Mouse (Mus musculus) C2C12 (cell line): ENCODE data around the gene Gm21119. TPM values are rescaled to one million over a fixed set of nuclear protein-coding genes. Genes with fewer than 3 reads are reported as not detected.
"Not testable (repeated sequence)": the region's sequence is repeated elsewhere in the genome, so short reads cannot be mapped to it uniquely, and the experiment has no call there.

Source experiments
- H3K27me3 ChIP-seq: one replicate; pipeline ENCODE4 v1.6.1; 2011; ENCODE audit not compliant: control insufficient read depth, insufficient read depth, insufficient read length
- H3K36me3 ChIP-seq: one replicate; pipeline ENCODE4 v1.6.1; 2011; ENCODE audit not compliant: control insufficient read depth, insufficient read depth
- H3K4me3 ChIP-seq: one replicate; pipeline ENCODE4 v1.5.1; 2011; ENCODE audit warnings: mild to moderate bottlenecking, control low read depth; ENCODE audit not compliant: poor library complexity, insufficient read depth, severe bottlenecking
- H3K79me2 ChIP-seq: one replicate; pipeline ENCODE4 v1.6.1; 2011; ENCODE audit not compliant: control insufficient read depth, insufficient read depth
- H3K79me3 ChIP-seq: one replicate; pipeline ENCODE4 v1.6.1; 2011; ENCODE audit warnings: low read depth, control low read depth
- H3ac ChIP-seq: one replicate; pipeline ENCODE3; 2011; ENCODE audit warnings: low read depth; ENCODE audit not compliant: control insufficient read depth, insufficient read length
- long read RNA-seq, 2 experiments: library from polyadenylated mRNA; unstranded; transcript quantifications; one replicate each; pipeline ENCODE4 v2.0.0; 2019 to 2020
- polyA plus RNA-seq: library from polyadenylated mRNA; unstranded; fragments of >200 nt; fragmentation: generic; extraction: Trizol; gene quantifications from one replicate; pipeline ENCODE4 v1.2.1, GENCODE M21; 2012; ENCODE audit warnings: missing spikeins

Gene Gm21119
- polyA plus RNA-seq, result not detected
- long read RNA-seq, experiment 1, result 0 reads
- long read RNA-seq, experiment 2, result 0 reads

DNA sequence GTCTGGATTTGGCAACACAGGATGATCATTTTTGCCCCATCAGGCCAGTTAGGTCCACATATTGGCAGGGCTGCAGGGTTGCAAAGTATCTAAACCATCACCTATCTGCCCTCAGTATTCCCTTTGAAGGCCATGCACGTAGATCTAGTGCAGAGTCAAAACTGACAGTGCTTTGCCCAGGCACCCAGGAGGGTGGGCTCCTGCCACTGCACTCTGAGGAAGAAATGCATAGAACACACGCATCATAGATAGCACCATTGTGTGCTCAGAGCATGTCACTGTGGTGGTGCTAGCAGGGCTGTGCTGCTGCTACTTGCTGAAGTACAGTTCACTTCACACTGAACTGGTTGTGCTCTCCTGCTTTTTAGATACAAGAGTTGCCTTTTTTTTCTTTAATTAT is at the start of gene Gm21119:
TSS of gene Gm21119 (plus strand) at position 301 of the 400 bp plus-strand sequence.
- H3K79me2 ChIP-seq, H3K79me3 ChIP-seq, H3K36me3 ChIP-seq, H3ac ChIP-seq, H3K4me3 ChIP-seq, H3K27me3 ChIP-seq: not testable (repeated sequence)

DNA sequence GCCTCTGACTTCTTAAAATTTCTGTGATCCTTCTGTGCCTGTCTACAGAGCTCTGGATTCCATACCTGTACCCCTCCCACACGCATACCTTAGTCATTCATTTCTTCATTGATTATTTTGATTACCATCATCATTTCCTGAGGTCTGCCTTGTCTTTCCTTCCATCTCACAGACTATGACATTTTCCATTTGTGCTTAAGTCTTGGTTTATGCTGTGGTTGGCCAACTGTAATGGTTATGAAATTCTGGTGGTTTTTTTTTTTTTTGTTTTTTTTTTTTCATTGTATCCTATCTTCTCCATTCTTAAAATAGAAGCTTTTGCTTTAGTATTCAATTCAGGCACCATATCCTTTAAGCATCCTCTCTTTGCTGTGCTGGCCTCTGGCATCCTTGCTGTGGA is 48.0 kb upstream of the Gm21119 start:
- H3K4me3 ChIP-seq, H3ac ChIP-seq, H3K27me3 ChIP-seq, H3K36me3 ChIP-seq, H3K79me2 ChIP-seq, H3K79me3 ChIP-seq: not testable (repeated sequence)

DNA sequence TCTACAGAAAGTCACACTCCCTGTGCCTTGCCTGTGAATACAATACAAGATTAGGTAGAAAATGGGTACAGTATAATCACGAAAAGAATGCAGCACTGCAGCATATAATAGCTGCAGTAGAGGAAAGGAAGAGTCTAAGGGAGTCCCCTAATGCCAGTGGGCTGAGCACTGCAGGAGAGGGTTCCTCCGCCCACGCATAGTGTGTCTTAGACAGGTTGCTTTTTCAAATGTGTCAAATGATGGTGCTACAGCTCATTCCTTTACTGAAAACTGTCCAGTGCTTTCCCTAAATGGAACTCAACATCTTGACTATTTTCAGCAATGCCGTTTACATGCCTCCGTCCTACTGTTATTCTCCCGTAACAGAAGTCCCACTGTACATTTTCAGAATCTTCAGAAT is 33.6 kb upstream of the Gm21119 start:
- not testable (repeated sequence) for H3ac ChIP-seq, H3K79me3 ChIP-seq, H3K36me3 ChIP-seq, H3K79me2 ChIP-seq, H3K4me3 ChIP-seq, H3K27me3 ChIP-seq

DNA sequence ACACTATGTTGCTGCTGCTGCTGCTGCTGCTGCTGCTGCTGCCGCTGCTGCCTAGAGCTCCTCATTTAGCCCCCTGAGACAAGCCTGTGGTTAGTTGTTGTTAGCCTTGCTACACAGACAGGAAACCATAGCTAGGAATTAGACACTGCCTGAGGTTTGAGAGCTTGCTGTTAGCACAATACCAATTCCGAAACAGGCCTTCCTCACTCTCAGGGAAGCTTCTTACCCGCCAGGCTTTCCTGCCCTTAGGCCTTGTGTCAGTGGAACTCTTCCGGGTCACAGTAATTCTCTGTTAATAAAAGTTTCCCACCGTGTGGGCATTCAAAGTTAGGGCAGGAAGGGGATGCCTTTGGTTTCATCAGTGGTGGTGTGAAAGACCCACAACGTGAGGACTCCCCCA is 31.9 kb upstream of the Gm21119 start:
- H3K4me3 ChIP-seq, H3K27me3 ChIP-seq, H3ac ChIP-seq, H3K36me3 ChIP-seq, H3K79me2 ChIP-seq, H3K79me3 ChIP-seq: not testable (repeated sequence)

DNA sequence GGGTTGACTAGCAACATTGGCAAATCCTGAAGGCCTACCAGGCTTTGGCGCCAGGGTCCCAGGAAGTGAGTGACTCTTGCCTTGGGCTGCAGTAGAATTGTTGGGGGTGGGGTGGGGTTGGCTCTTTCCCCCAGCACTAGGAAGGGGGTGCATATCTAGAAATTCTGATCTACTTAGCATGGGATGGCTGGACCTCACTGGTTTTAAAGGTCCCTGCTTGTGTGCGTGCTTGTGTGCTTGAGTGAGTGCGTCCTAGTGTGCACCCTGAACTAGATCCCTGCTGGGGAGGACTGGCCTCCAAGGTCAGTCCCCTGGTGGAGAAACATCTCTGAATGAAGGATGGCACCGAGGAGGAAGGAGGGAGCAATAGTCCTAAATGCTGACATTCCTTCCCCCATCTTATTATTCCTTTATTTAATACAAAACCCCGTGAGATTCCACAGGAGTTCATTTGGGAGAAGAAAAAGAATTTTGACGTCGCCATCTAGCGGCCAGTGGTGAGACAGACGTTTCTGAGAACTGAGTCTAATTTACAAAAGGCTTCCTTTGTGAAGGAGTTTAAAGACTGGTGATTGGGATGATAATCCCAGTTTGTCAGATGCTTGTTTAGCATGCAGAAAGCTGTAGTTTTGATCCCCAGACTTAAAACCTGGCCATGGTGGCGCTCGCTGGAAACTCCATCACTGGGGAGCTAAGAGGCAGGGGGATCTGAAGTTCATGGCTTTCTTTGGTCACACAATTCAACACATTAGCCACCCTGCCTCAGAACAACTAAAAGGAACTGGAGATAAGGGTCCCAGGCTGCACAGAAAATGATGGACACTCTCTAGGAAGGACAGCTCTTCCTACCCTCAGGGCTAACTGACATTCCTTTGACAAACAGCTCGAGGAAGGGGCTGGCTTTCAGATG is 26.2 kb upstream of the Gm21119 start:
- not testable (repeated sequence) for H3K36me3 ChIP-seq, H3K4me3 ChIP-seq, H3ac ChIP-seq

DNA sequence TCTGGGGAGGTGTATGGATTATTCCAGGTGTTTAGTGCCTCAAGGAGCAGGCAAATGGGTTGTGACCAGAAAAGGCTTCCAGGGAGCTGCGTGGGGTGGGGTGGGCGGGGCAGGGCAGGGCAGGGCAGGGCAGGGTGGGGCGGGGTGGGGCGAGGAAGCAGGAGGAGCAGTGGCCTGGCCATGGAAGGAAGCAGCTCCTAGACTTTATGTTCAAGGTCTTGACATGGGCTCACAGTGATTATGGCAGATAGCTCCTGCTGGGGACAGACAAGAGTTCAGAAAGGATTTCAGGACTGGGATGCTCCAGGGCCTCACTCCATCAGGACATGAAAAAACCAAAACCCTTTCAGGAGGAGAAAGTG is 25.6 kb upstream of the Gm21119 start:
- not testable (repeated sequence) for H3K27me3 ChIP-seq, H3K79me2 ChIP-seq, H3K36me3 ChIP-seq, H3ac ChIP-seq, H3K4me3 ChIP-seq, H3K79me3 ChIP-seq

More for the DNA sequence above, 26.2 kb upstream of the Gm21119 start:
- H3K27me3 ChIP-seq, H3K79me3 ChIP-seq, H3K79me2 ChIP-seq: not testable (repeated sequence)

DNA sequence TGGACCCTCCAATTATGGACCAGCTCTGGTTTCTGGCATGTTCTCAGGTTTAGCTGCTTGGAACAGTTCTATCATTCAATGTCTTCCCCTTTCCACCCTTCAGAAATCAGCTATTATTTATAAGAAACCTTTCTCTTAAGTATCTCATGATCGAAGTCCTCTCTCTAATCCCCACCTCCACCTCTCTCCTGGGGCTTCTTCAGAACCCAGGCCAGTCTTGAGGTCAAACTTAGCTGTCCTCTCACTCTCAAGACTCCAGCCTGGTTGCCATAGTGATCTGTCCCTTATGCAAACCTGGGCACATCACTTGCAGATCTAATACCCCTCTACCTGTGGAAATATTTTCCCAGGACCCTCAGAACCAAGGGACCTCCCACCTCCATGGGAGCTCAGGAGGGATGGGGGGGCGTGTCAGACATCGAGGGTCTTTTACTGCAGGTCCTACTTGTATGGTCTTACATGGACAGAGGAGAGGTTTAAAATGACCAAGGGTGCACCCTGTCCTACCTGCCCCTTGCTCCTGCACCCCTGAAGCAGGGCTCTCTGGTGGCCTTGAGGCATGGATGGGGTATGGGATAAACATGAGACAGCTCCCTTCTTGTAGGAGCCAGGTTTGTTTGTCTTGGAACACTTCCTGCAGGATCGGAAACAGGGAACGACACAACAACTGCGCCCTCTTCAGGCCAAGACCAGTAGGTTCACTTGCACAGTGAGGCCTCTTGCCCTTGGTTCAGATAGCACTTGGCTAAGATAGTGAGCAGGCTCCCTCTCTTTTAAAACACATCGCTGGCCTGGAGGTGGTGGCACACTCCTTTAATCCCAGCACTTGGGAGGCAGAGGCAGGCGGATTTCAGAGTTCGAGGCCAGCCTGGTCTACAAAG is 24.4 kb upstream of the Gm21119 start:
- H3K27me3 ChIP-seq, H3ac ChIP-seq: not testable (repeated sequence)

DNA sequence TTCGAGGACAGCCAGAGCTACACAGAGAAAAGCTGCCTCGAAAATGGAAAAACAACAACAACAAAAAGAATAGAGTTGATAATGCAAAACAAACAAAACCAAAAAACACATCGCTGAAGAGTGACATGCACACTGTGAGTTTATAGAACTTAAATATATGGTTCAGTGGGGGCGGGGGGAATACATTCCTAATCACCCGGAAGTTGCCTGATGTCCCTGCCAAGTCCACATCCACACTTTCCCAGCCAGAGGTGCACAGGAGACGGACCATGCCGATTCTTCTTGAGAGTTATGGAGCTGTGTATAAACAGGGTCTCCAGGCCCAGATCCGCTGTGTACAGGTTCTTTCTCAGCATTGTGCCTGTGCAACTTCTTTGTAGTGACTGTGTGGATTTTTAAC is 23.7 kb upstream of the Gm21119 start:
- H3K4me3 ChIP-seq, H3K36me3 ChIP-seq, H3K27me3 ChIP-seq, H3ac ChIP-seq, H3K79me3 ChIP-seq, H3K79me2 ChIP-seq: not testable (repeated sequence)

More for the DNA sequence above, 24.4 kb upstream of the Gm21119 start:
- not testable (repeated sequence) for H3K79me3 ChIP-seq, H3K36me3 ChIP-seq, H3K79me2 ChIP-seq, H3K4me3 ChIP-seq

DNA sequence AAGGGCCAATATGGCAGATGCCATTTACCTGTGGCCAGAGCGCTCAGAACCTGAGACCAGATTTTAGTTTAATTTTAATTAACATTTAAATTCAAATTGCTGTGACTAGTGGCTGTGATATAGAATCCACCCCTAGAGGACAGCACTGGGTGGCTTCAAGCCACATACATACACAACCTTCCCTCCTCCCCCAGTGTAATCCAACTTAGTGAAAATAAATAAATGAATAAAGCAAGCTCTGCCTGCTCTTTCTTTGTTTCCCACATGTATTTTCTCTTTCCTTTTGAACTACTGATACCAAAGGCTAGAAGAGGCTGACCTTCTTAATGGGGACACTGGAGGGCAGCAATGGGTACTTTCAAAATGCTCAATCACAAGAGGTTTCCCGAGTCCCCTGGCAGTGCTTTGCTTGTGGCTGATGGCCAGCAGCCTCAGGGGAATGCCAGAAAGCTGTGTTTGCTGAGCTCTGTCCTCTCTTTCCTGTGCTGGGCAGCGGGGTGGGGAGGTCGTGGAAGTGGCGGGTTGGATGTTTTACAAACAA is 21.9 kb upstream of the Gm21119 start:
- H3K79me2 ChIP-seq, H3ac ChIP-seq: not testable (repeated sequence)

DNA sequence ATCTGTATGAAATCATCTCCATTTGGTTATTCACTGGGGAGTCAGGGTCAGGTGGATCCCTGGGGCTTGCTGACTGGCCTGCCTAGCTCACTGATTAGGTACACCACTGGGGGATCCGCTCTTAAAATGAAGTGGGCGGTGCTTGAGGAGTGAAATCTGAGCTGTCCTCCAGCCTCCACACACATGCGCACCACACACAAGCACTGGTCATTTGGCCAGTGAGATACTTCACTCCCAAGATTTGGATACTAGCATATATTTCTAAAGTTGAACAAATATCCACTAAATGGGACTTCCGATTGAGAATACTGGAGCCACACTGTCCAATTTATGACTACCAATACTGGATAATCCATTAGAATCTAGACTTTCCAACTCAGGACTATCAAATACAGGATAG is 20.9 kb upstream of the Gm21119 start:
- H3ac ChIP-seq, H3K27me3 ChIP-seq, H3K79me3 ChIP-seq, H3K36me3 ChIP-seq, H3K79me2 ChIP-seq, H3K4me3 ChIP-seq: not testable (repeated sequence)

More for the DNA sequence above, 21.9 kb upstream of the Gm21119 start:
- H3K27me3 ChIP-seq, H3K36me3 ChIP-seq, H3K79me3 ChIP-seq, H3K4me3 ChIP-seq: not testable (repeated sequence)

DNA sequence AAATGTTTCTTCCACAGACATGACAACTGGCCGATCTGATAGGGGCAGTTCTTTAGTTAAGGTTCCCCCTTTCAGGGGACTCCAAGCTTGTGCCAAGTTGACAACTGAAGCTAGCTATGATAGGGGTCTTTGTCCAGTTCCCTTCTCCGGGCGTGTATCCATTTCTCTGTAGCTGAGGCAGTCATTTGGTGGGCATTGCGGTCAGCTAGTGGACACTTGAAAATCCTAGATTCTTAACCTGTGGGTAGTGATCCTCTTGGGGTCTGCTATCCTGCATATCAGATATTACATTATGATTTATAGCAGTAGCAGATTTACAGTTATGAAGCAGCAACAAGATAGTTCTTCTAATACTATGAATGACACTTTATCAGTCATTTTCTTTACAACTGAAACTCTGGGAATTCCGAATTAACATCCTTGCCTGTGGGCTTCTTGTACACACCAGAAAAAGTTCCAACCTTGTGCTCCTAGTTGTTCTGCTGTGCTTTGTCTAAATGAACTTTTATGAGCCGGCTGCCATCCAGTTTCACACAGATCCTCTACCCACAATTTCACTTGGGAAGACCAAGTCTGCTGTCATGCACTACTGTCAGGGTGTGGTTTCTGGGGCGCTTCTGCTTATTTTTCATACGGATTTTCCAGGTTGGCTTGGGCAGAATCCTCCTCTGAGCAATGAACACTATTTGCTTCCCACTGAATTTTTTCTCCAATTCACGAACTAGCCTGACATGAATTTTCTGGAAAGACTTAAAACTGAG is 18.5 kb upstream of the Gm21119 start:
- H3K4me3 ChIP-seq, H3K36me3 ChIP-seq, H3K79me3 ChIP-seq, H3K27me3 ChIP-seq, H3K79me2 ChIP-seq, H3ac ChIP-seq: not testable (repeated sequence)
